Mouse (Mus musculus): Measurements from ENCODE around the gene Sfxn3.

The Sfxn3 gene

DNA sequence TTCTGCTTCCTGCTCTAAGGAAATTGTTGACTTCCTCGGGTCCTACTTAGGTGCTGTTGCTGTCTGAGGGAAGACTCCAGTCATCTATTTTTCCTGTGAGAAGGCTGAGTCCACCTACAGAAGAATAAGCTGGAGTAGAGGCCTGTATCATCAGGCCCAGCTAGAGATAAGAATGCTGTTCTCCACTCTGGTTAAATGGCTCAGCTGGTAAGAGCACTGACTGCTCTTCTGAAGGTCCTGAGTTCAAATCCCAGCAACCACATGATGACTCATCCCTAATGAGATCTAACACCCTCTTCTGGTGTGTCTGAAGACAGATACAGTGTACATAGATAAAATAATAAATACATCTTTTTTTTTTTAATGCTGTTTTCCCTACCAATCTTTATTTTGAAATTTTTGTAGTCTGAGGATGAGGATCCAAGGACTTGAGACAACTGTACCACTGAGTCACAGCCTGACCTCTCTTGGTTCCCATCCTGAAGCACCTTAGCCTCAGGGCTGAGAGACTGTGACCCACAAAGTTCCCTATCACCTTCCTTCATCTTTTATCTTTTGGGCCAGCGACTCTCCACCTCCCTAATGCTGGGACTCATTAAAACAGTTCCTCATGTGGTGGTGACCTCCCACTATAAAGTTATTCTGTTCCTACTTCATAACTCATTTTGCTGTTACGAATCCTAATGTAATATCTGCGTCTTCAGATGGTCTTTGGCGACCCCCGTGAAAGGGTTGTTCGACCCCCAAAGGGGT is 20.6 kb downstream of the Sfxn3 start:
- H3K4me1 ChIP-seq (replicated peaks; ENCODE audit: low read depth, low read length), result peaks cover 48% of the 10 kb centered on the region
- H3K9me3 ChIP-seq (ENCODE audit: low read length), result no peaks in the 10 kb centered on the region
- H3K4me3 ChIP-seq (replicated peaks; ENCODE audit: low read length), result peak overlapping the region; percentile 46; the same call in 1 of the 2 replicates
- H3K27me3 ChIP-seq (ENCODE audit: insufficient read depth, low read length), result peaks cover 44% of the 10 kb centered on the region
- H3K36me3 ChIP-seq (ENCODE audit: insufficient read depth, low read length), result no peaks in the 10 kb centered on the region
- no peak for TF ChIP-seq NANOG (IDR thresholded peaks at IDR 0.05; ENCODE audit: borderline replicate concordance, low read length)
- TF ChIP-seq CTCF (conservative IDR thresholded peaks at IDR 0.05; ENCODE audit: low read length), result no peak
- TF ChIP-seq POU5F1 (IDR thresholded peaks at IDR 0.05; ENCODE audit: borderline replicate concordance, low read length), result no peak

DNA sequence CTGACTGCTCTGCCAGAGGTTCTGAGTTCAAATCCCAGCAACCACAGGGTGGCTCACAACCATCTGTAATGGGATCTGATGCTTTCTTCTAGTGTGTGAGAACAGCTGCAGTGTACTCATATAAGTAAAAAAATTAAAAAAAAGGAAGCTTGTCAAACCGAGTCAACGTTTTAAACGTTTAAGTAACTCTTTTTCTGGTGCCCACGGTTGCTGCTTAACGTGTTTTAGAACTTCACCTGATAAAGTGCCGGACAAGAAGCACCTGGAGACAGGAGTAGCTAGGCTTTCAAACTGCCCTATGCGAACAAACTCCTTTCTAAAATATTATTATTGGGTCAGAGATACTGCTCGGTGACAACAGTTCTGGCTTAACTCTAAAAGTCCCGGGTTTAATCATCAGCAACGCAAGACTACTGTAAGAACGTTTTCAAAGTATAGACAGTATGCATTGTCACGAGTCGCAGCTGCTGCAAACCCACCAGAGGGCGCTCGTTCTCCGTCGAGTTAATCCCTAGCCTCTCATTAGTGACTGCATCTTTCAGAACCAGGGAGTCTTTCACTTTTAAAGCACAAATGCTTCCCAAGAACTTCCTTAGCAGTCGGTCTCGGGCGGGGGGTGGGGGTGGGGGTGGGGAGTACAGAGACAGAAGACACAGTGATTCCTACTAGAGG is 26.7 kb downstream of the Sfxn3 start:
- TF ChIP-seq NANOG (IDR thresholded peaks at IDR 0.05; ENCODE audit: borderline replicate concordance, low read length) (no peak), POU5F1 (IDR thresholded peaks at IDR 0.05; ENCODE audit: borderline replicate concordance, low read length) (no peak), CTCF (conservative IDR thresholded peaks at IDR 0.05; ENCODE audit: low read length) (peak; percentile 67)
- H3K36me3 ChIP-seq (ENCODE audit: insufficient read depth, low read length), result no peaks in the 10 kb centered on the region
- H3K9me3 ChIP-seq (ENCODE audit: low read length), result 0 out of 2 replicates have a peak, but pooled peaks cover 3% of the 10 kb centered on the region
- peak overlapping the region; percentile 88 for H3K4me3 ChIP-seq (replicated peaks; ENCODE audit: low read length)
- H3K27me3 ChIP-seq (ENCODE audit: insufficient read depth, low read length), result peaks cover 41% of the 10 kb centered on the region
- peaks cover 58% of the 10 kb centered on the region for H3K4me1 ChIP-seq (replicated peaks; ENCODE audit: low read depth, low read length)

DNA sequence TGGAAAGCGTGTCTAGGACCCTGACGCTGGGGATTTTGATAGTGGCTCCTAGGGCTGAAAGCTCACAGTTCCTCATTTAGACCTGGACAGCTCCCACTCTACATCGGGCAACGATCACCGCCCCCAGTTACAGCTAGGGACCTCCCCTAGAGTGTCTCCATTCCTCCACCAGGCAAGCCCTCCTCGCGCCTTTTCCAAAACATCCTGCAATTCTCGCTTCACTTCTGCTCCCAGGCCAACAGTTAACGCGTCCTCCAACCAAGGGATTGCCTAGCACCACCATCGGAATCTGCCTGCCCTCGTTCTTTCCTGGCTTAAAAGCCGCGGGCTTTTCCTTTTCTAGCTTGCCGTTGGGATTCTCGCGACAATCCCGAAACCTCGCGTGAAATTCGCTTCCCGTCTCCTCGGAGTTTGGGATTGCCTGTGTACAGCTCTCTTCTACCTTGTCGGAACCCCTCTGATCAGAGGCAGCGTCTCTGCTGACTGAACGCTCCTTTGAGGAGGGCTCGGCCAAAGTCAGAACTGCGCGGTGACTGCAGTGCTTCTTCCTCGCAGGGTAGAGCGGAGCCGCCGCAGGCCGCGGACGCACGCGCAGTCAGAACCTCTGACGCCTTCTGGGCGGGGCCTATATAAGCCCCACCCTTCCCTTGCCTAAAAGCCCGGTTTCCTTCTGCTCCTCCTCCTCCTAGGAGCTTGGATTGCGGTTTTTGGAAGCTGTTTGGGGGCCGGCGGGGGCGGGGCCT is 27.4 kb downstream of the Sfxn3 start, which contains the start of gene Kazald1:
TSS of gene Kazald1 (plus strand) at position 662 of the 743 bp plus-strand sequence.
- peak within 1 kb of the TSS; percentile 88 for H3K4me3 ChIP-seq (replicated peaks; ENCODE audit: low read length)
- peaks cover 62% of the 10 kb centered on the region for H3K4me1 ChIP-seq (replicated peaks; ENCODE audit: low read depth, low read length)
- peaks cover 45% of the 10 kb centered on the region for H3K27me3 ChIP-seq (ENCODE audit: insufficient read depth, low read length)
- no peaks in the 10 kb centered on the region for H3K36me3 ChIP-seq (ENCODE audit: insufficient read depth, low read length)
- H3K9me3 ChIP-seq (ENCODE audit: low read length), result 0 out of 2 replicates have a peak, but pooled peaks cover 3% of the 10 kb centered on the region
- TF ChIP-seq NANOG (IDR thresholded peaks at IDR 0.05; ENCODE audit: borderline replicate concordance, low read length) (no peak), CTCF (conservative IDR thresholded peaks at IDR 0.05; ENCODE audit: low read length) (no peak), POU5F1 (IDR thresholded peaks at IDR 0.05; ENCODE audit: borderline replicate concordance, low read length) (no peak)

DNA sequence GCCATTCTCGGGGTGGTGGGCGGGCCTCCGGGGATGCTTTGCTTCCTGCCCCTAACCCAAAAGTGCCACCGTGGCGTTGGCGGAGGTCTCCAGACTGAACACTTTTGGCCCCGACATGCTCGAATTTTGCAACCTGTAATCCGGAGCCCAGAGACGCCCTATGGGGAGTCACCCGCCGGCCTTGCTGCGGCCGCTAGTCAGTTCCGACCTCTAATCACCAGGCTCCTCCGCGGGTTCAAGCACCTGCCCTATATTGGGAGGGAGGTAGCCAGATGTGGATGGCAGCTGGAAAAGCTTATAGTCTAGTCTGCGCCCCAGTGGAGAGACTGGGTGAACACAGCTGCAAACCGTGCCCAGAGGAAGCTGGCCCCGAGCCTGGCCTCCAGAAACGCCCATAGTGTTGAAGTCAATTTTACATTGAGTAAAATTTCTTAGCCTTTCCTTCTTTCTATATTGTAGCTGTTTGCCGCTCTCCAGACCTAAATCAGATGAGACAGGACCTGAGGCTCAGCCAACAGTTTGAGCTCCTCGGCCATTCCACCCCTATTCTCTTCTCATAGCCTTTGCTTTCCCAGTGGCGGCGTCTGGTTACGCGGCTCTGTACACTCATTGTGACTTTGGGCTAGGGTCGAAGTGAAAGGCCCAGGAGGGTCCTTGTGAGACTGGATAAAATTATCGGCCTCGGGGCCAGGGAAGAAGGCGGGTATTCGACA is 28.2 kb downstream of the Sfxn3 start:
- Histone ChIP-seq H3K4me1 (replicated peaks; ENCODE audit: low read depth, low read length) (peaks cover 68% of the 10 kb centered on the region), H3K9me3 (ENCODE audit: low read length) (0 out of 2 replicates have a peak, but pooled peaks cover 3% of the 10 kb centered on the region), H3K4me3 (replicated peaks; ENCODE audit: low read length) (peak overlapping the region; percentile 88), H3K36me3 (ENCODE audit: insufficient read depth, low read length) (no peaks in the 10 kb centered on the region), H3K27me3 (ENCODE audit: insufficient read depth, low read length) (peaks cover 52% of the 10 kb centered on the region)
- TF ChIP-seq NANOG (IDR thresholded peaks at IDR 0.05; ENCODE audit: borderline replicate concordance, low read length), result no peak
- TF ChIP-seq CTCF (conservative IDR thresholded peaks at IDR 0.05; ENCODE audit: low read length), result no peak
- no peak for TF ChIP-seq POU5F1 (IDR thresholded peaks at IDR 0.05; ENCODE audit: borderline replicate concordance, low read length)

DNA sequence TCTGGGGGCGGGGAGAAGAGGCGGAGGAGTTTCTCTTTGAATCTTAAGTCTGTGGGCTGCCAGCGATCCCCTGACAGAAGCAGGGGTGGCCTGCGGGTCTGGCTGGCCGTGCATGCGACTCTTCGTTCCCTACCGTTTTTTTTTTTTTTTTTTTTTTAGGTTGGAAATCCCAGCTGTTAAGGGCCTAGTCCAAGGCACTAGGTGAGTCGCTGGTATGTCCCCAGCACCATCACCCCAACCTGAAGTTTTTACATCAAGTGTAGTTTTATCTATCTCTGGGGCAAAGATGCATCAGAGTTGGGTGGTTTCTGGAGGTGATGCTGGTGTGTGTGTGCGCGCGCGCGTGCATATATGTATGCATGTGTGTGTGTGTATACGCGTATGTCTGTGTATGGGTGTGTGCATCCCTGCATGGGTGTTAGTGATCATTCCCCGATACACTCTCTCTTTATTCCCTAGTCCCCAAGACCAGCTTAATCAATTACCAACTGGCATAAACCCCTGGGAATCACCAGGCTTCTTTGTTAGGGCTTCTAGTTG is 28.8 kb downstream of the Sfxn3 start:
- peaks cover 59% of the 10 kb centered on the region for H3K27me3 ChIP-seq (ENCODE audit: insufficient read depth, low read length)
- H3K36me3 ChIP-seq (ENCODE audit: insufficient read depth, low read length), result no peaks in the 10 kb centered on the region
- TF ChIP-seq NANOG (IDR thresholded peaks at IDR 0.05; ENCODE audit: borderline replicate concordance, low read length) (no peak), POU5F1 (IDR thresholded peaks at IDR 0.05; ENCODE audit: borderline replicate concordance, low read length) (no peak), CTCF (conservative IDR thresholded peaks at IDR 0.05; ENCODE audit: low read length) (no peak)
- 0 out of 2 replicates have a peak, but pooled peaks cover 3% of the 10 kb centered on the region for H3K9me3 ChIP-seq (ENCODE audit: low read length)
- H3K4me1 ChIP-seq (replicated peaks; ENCODE audit: low read depth, low read length), result peaks cover 68% of the 10 kb centered on the region
- peak overlapping the region; percentile 88 for H3K4me3 ChIP-seq (replicated peaks; ENCODE audit: low read length)

DNA sequence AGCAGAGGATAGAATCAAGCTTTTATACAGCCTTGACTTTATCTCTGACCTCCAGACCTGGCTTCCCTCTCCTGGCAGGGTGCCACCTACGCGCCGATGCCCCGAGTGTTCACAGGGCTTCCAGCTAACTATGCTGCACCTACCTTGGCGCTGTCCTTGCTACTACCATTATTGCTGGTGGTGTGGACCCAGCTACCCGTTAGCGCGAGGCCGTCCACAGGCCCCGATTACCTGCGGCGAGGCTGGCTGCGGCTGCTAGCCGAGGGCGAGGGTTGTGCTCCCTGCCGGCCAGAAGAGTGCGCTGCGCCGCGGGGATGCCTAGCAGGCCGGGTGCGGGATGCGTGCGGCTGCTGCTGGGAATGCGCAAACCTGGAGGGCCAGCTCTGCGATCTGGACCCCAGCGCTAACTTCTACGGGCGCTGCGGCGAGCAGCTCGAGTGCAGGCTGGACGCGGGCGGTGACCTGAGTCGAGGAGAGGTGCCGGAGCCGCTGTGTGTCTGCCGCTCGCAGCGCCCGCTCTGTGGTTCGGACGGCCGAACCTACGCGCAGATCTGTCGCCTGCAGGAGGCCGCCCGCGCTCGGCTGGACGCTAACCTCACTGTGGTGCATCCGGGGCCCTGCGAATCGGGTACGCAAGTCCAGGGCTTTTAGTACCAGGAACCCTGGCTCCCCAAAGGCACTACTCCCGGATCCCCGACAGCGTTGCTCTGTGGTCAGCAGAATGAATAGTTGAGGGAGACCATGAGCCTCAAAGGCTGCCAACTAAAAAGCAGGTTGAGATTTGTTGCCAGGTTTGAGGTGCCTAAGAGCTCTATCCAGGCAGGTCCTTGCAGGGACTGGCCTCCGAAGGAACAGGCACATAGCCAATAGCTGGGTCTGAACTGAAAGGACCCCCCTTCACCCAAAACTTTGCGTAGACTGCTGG is 29.5 kb downstream of the Sfxn3 start:
- Histone ChIP-seq H3K9me3 (ENCODE audit: low read length) (0 out of 2 replicates have a peak, but pooled peaks cover 3% of the 10 kb centered on the region), H3K4me1 (replicated peaks; ENCODE audit: low read depth, low read length) (peaks cover 66% of the 10 kb centered on the region), H3K36me3 (ENCODE audit: insufficient read depth, low read length) (no peaks in the 10 kb centered on the region), H3K4me3 (replicated peaks; ENCODE audit: low read length) (peak overlapping the region; percentile 74), H3K27me3 (ENCODE audit: insufficient read depth, low read length) (peaks cover 60% of the 10 kb centered on the region)
- TF ChIP-seq NANOG (IDR thresholded peaks at IDR 0.05; ENCODE audit: borderline replicate concordance, low read length), result no peak
- no peak for TF ChIP-seq CTCF (conservative IDR thresholded peaks at IDR 0.05; ENCODE audit: low read length)
- TF ChIP-seq POU5F1 (IDR thresholded peaks at IDR 0.05; ENCODE audit: borderline replicate concordance, low read length), result no peak
